Comparison of ENCODE assay signal across 28 mouse cellular contexts in genomic region chr15:61609656-61610055, GRCm38 (mm10).
DNase-seq lines count a peak whose midpoint lies in the region; ATAC-seq lines count a peak whose summit lies in the region.
"Had no signal": no experiment of that assay in that cellular context is flagged by ENCODE, and none has a peak within 500 bp of the region (broad histone marks: within the 10 kb centered on the region; RNA-seq: fewer than 3 reads in every experiment).

No protein-coding gene starts in this region.

- H3K27ac ChIP-seq in limb, embryonic 11.5 days (replicated peaks; ENCODE audit: low read depth, low read length): no peak overlapping the region
- H3K27ac ChIP-seq in limb, embryonic 10.5 days: no peak overlapping the region
- H3K27ac ChIP-seq in embryonic facial prominence, embryonic 14.5 days (replicated peaks; ENCODE audit: low read depth, low read length): no peak overlapping the region
- H3K27ac ChIP-seq in kidney, embryonic 14.5 days (ENCODE audit: low read depth, low read length): no peak overlapping the region
- H3K27ac ChIP-seq: forebrain, embryonic 13.5 days; heart, adult 2 months; hindbrain, embryonic 14.5 days; left cerebral cortex, adult 2 months; liver, embryonic 13.5 days; macrophage; neural tube, embryonic 15.5 days; stomach, embryonic 15.5 days had no signal

- no peaks in the 10 kb centered on the region for H3K27me3 ChIP-seq in limb, embryonic 11.5 days (ENCODE audit: control insufficient read depth, insufficient read depth, low read length)
- no peaks in the 10 kb centered on the region for H3K27me3 ChIP-seq in limb, embryonic 10.5 days (ENCODE audit: low read depth, poor library complexity, severe bottlenecking)
- no peaks in the 10 kb centered on the region for H3K27me3 ChIP-seq in embryonic facial prominence, embryonic 14.5 days (replicated peaks; ENCODE audit: control insufficient read depth, insufficient read depth, low read length)
- H3K27me3 ChIP-seq in kidney, embryonic 14.5 days (ENCODE audit: control insufficient read depth, insufficient read depth, low read length): no peaks in the 10 kb centered on the region
- H3K27me3 ChIP-seq: forebrain, embryonic 13.5 days; liver, embryonic 13.5 days; neural tube, embryonic 15.5 days; stomach, embryonic 15.5 days had no signal

- no peak overlapping the region for H3K9ac ChIP-seq in limb, embryonic 11.5 days (ENCODE audit: low read length)
- no peak overlapping the region for H3K9ac ChIP-seq in embryonic facial prominence, embryonic 14.5 days (ENCODE audit: low read depth, low read length)
- no peak overlapping the region for H3K9ac ChIP-seq in kidney, embryonic 14.5 days (ENCODE audit: low read depth, low read length)
- H3K9ac ChIP-seq: forebrain, embryonic 13.5 days; hindbrain, embryonic 14.5 days; liver, embryonic 13.5 days; neural tube, embryonic 15.5 days; stomach, embryonic 15.5 days had no signal

- no peaks in the 10 kb centered on the region for H3K36me3 ChIP-seq in limb, embryonic 11.5 days (ENCODE audit: control insufficient read depth, insufficient read depth, low read length)
- no peaks in the 10 kb centered on the region for H3K36me3 ChIP-seq in limb, embryonic 10.5 days
- no peaks in the 10 kb centered on the region for H3K36me3 ChIP-seq in embryonic facial prominence, embryonic 14.5 days (ENCODE audit: control insufficient read depth, insufficient read depth, low read length)
- no peaks in the 10 kb centered on the region for H3K36me3 ChIP-seq in kidney, embryonic 14.5 days (ENCODE audit: control insufficient read depth, insufficient read depth, low read length)
- H3K36me3 ChIP-seq: liver, embryonic 13.5 days; neural tube, embryonic 15.5 days; stomach, embryonic 15.5 days had no signal

- peak; percentile 17; the same call in 1 of the 2 replicates for ATAC-seq in limb, embryonic 11.5 days (ENCODE audit: insufficient number of reproducible peaks, low FRiP score, low TSS enrichment, low read depth)
- ATAC-seq in embryonic facial prominence, embryonic 14.5 days (ENCODE audit: low read depth): peak; percentile 81
- ATAC-seq in kidney, embryonic 14.5 days (ENCODE audit: low FRiP score, low TSS enrichment): no peak
- ATAC-seq: forebrain, embryonic 13.5 days had no signal

- no peak overlapping the region for H3K4me3 ChIP-seq in limb, embryonic 11.5 days (ENCODE audit: low read depth, low read length)
- H3K4me3 ChIP-seq in limb, embryonic 10.5 days: no peak overlapping the region
- H3K4me3 ChIP-seq in embryonic facial prominence, embryonic 14.5 days (ENCODE audit: low read depth, low read length): no peak overlapping the region
- H3K4me3 ChIP-seq in kidney, embryonic 14.5 days (ENCODE audit: low read length): no peak overlapping the region
- H3K4me3 ChIP-seq: erythroblast, embryonic 14.5 days; forebrain, embryonic 13.5 days; heart, adult 2 months; left cerebral cortex, adult 2 months; liver, embryonic 13.5 days; neural tube, embryonic 15.5 days; stomach, embryonic 15.5 days had no signal

- H3K4me1 ChIP-seq in limb, embryonic 11.5 days (ENCODE audit: control insufficient read depth, insufficient read depth, low read length): no peaks in the 10 kb centered on the region
- H3K4me1 ChIP-seq in limb, embryonic 10.5 days: peaks cover 7% of the 10 kb centered on the region; the same call in 1 of the 2 replicates
- H3K4me1 ChIP-seq in embryonic facial prominence, embryonic 14.5 days (ENCODE audit: control insufficient read depth, insufficient read depth, low read length): no peaks in the 10 kb centered on the region
- no peaks in the 10 kb centered on the region for H3K4me1 ChIP-seq in kidney, embryonic 14.5 days (ENCODE audit: control insufficient read depth, insufficient read depth, low read length)
- H3K4me1 ChIP-seq: forebrain, embryonic 13.5 days; liver, embryonic 13.5 days; neural tube, embryonic 15.5 days; stomach, embryonic 15.5 days had no signal

- WGBS in limb, embryonic 11.5 days: 81% methylated on average over 6 of the region's 6 CpGs
- 74% methylated on average over 6 of the region's 6 CpGs for WGBS in limb, embryonic 10.5 days
- WGBS in embryonic facial prominence, embryonic 14.5 days: 71% methylated on average over 6 of the region's 6 CpGs
- 71% methylated on average over 6 of the region's 6 CpGs for WGBS in kidney, embryonic 14.5 days

- H3K9me3 ChIP-seq in limb, embryonic 11.5 days (ENCODE audit: control insufficient read depth, low read length): no peaks in the 10 kb centered on the region
- H3K9me3 ChIP-seq in limb, embryonic 10.5 days (replicated peaks): no peaks in the 10 kb centered on the region
- H3K9me3 ChIP-seq in embryonic facial prominence, embryonic 14.5 days (ENCODE audit: control insufficient read depth, low read length): no peaks in the 10 kb centered on the region
- no peaks in the 10 kb centered on the region for H3K9me3 ChIP-seq in kidney, embryonic 14.5 days (ENCODE audit: control insufficient read depth, low read length)
- H3K9me3 ChIP-seq: forebrain, embryonic 13.5 days; liver, embryonic 13.5 days; neural tube, embryonic 15.5 days; stomach, embryonic 15.5 days had no signal

- DNase-seq in limb, embryonic 11.5 days (ENCODE audit: low spot score): no peak
- DNase-seq in limb, embryonic 10.5 days (ENCODE audit: low spot score): no peak
- peak; percentile 80 for DNase-seq in 3T3-L1 (ENCODE audit: low read depth, low spot score)
- DNase-seq in embryonic facial prominence, embryonic 14.5 days (ENCODE audit: low spot score): peak; percentile 46
- DNase-seq in lung, postnatal 10 days: peak; percentile 9
- DNase-seq in cerebellum, adult 18-20 months: no peak
- no peak for DNase-seq in thymus, postnatal 10 days (ENCODE audit: low spot score in 2 of 2)
- DNase-seq: adrenal gland, postnatal 14 days; cerebellum, adult 2 months; cerebellum, postnatal 36 days; gastrocnemius, postnatal 14 days; heart, adult 2 months; heart, postnatal 36 days; kidney, adult 11 months; kidney, postnatal 10 days; left cerebral cortex, postnatal 4 days; liver, embryonic 13.5 days; right cerebral cortex, postnatal 25 days; thymus, postnatal 14 days had no signal

- H3K4me2 ChIP-seq in limb, embryonic 11.5 days (ENCODE audit: low read depth, severe bottlenecking): no peak overlapping the region
- H3K4me2 ChIP-seq in embryonic facial prominence, embryonic 14.5 days (ENCODE audit: low read depth, low read length): no peak overlapping the region
- no peak overlapping the region for H3K4me2 ChIP-seq in kidney, embryonic 14.5 days (replicated peaks; ENCODE audit: low read depth, low read length)
- H3K4me2 ChIP-seq: forebrain, embryonic 13.5 days; hindbrain, embryonic 14.5 days; liver, embryonic 13.5 days; midbrain, embryonic 11.5 days; neural tube, embryonic 15.5 days; stomach, embryonic 15.5 days had no signal

Comparison
In these comparisons a context has a peak if more than half of its experiments do, and no peak if none do; other contexts are left out.
1. DNase-seq: peak in 3T3-L1 (single experiment), embryonic facial prominence, embryonic 14.5 days (single experiment) and lung, postnatal 10 days (single experiment); none in limb, embryonic 11.5 days (single experiment), limb, embryonic 10.5 days (single experiment), cerebellum, adult 18-20 months (0 of 2) and thymus, postnatal 10 days (0 of 2).